Mouse (Mus musculus) T-helper 17 cell (primary cell): ENCODE results near the gene Nt5c3.

Source experiments
- in situ Hi-C, 2 experiments: fragments of 300-600 bp; cut with MboI, MseI; formaldehyde crosslinking; loops; 1 replicate in 1 of 2; 2 replicates in 1 of 2; pipeline ENCODE4 v1.15.1; 2025; ENCODE audit warnings: high pct_unique_total_duplicates in 2 of 2

Gene Nt5c3

GRCm38 (mm10) chr6:56906121-56906846, 17.4 kb downstream of the Nt5c3 start:
- in situ Hi-C loops, result loop anchor here (5.0 to 25.0 kb wide), 2 partner anchors 786 to 1931 kb away; partner anchors contain the start of genes Herc3 (in 1 of the 2) and Pyurf (in 1 of the 2)

- in situ Hi-C loops, result loop anchor here (5.0 to 25.0 kb wide), 2 partner anchors 787 to 1932 kb away; partner anchors contain the start of genes Herc3 (in 1 of the 2) and Pyurf (in 1 of the 2)
Observed at GRCm38 (mm10) chr6:56905486-56905885, 18.2 kb downstream of the Nt5c3 start.

GRCm38 (mm10) chr6:56904982-56905381, 18.8 kb downstream of the Nt5c3 start:
- in situ Hi-C loops, result loop anchor here (5.0 to 25.0 kb wide), 2 partner anchors 787 to 1932 kb away; partner anchors contain the start of genes Herc3 (in 1 of the 2) and Pyurf (in 1 of the 2)

- in situ Hi-C loops, result loop anchor here in 1 of 2 experiments (25.0 kb wide), 1 partner anchor 1933 kb away; the partner anchor contains the start of gene Herc3
Observed at GRCm38 (mm10) chr6:56904330-56904729, 19.4 kb downstream of the Nt5c3 start.

- in situ Hi-C loops, result loop anchor here in 1 of 2 experiments (25.0 kb wide), 1 partner anchor 1933 kb away; the partner anchor contains the start of gene Herc3
Observed at GRCm38 (mm10) chr6:56903831-56904230, 19.9 kb downstream of the Nt5c3 start.

- in situ Hi-C loops, result loop anchor here in 1 of 2 experiments (25.0 kb wide), 1 partner anchor 1934 kb away; the partner anchor contains the start of gene Herc3
Observed at GRCm38 (mm10) chr6:56902606-56903520, 20.9 kb downstream of the Nt5c3 start.

GRCm38 (mm10) chr6:56901824-56902386, 21.8 kb downstream of the Nt5c3 start:
- in situ Hi-C loops, result loop anchor here in 1 of 2 experiments (25.0 kb wide), 1 partner anchor 1935 kb away; the partner anchor contains the start of gene Herc3

- in situ Hi-C loops, result loop anchor here in 1 of 2 experiments (25.0 kb wide), 1 partner anchor 1936 kb away; the partner anchor contains the start of gene Herc3
Observed at GRCm38 (mm10) chr6:56901336-56901735, 22.4 kb downstream of the Nt5c3 start.

- in situ Hi-C loops, result no loop called here
Observed at GRCm38 (mm10) chr6:56899601-56900000, 24.1 kb downstream of the Nt5c3 start.

GRCm38 (mm10) chr6:56890762-56891161, 33.0 kb downstream of the Nt5c3 start:
- in situ Hi-C loops, result no loop called here

- in situ Hi-C loops, result no loop called here
Observed at GRCm38 (mm10) chr6:56888561-56888960, 35.2 kb downstream of the Nt5c3 start.

GRCm38 (mm10) chr6:56879352-56879955, 44.3 kb downstream of the Nt5c3 start:
- in situ Hi-C loops, result no loop called here

GRCm38 (mm10) chr6:56877985-56878384, 45.7 kb downstream of the Nt5c3 start:
- in situ Hi-C loops, result no loop called here

- in situ Hi-C loops, result no loop called here
Observed at GRCm38 (mm10) chr6:56876870-56877269, 46.9 kb downstream of the Nt5c3 start.

GRCm38 (mm10) chr6:56870027-56870426, 53.7 kb downstream of the Nt5c3 start:
- in situ Hi-C loops, result no loop called here

- in situ Hi-C loops, result loop anchor here in 1 of 2 experiments (10.0 kb wide), 1 partner anchor 634 kb away; no protein-coding TSS in a partner anchor
Observed at GRCm38 (mm10) chr6:56868565-56868964, 55.2 kb downstream of the Nt5c3 start.

- in situ Hi-C loops, result loop anchor here in 1 of 2 experiments (10.0 kb wide), 1 partner anchor 632 kb away; no protein-coding TSS in a partner anchor
Observed at GRCm38 (mm10) chr6:56866899-56867298, 56.8 kb downstream of the Nt5c3 start.

- in situ Hi-C loops, result loop anchor here in 1 of 2 experiments (10.0 kb wide), 1 partner anchor 626 kb away; no protein-coding TSS in a partner anchor
Observed at GRCm38 (mm10) chr6:56860205-56860848, 63.4 kb downstream of the Nt5c3 start.

GRCm38 (mm10) chr6:56856748-56857147, 67.0 kb downstream of the Nt5c3 start:
- in situ Hi-C loops, result no loop called here

- in situ Hi-C loops, result no loop called here
Observed at GRCm38 (mm10) chr6:56854803-56855202, 68.9 kb downstream of the Nt5c3 start.
